Mouse (Mus musculus) intestine, embryonic 14.5 days (tissue): ENCODE results near the gene Tmed1. TPM values are rescaled to one million over a fixed set of nuclear protein-coding genes. Genes with fewer than 3 reads are reported as not detected.
"Not testable (repeated sequence)": the region's sequence is repeated elsewhere in the genome, so short reads cannot be mapped to it uniquely, and the experiment has no call there.

Source experiments
- ATAC-seq: fragments of 200-750 bp; cut with Nextera tagmentation; replicated peaks from 2 replicates; pipeline ENCODE4 v1.8.0; 2017; ENCODE audit warnings: low read depth, moderate number of reproducible peaks, moderate TSS enrichment, moderate library complexity; ENCODE audit not compliant: low FRiP score, low TSS enrichment
- DNase-seq: peaks from one replicate; pipeline ENCODE4 v3.0.0-alpha.2; 2018; ENCODE audit warnings: low spot score
- H3K27ac ChIP-seq: fragments of 300-500 bp; sonication (generic); 2 replicates; pipeline ENCODE4 v1.5.1; 2014; ENCODE audit warnings: low read depth, mild to moderate bottlenecking, control low read depth
- H3K27me3 ChIP-seq: fragments of 300-500 bp; sonication (generic); replicated peaks from 2 replicates; pipeline ENCODE4 v1.6.1; 2014; ENCODE audit warnings: low read length, control low read depth; ENCODE audit not compliant: control insufficient read depth, insufficient read depth
- H3K36me3 ChIP-seq: fragments of 300-500 bp; sonication (generic); 2 replicates; pipeline ENCODE4 v1.6.1; 2014; ENCODE audit warnings: low read length, control low read depth; ENCODE audit not compliant: control insufficient read depth, insufficient read depth
- H3K4me1 ChIP-seq: fragments of 300-500 bp; sonication (generic); replicated peaks from 2 replicates; pipeline ENCODE4 v1.6.1; 2014; ENCODE audit warnings: low read length, control low read depth, mixed read lengths; ENCODE audit not compliant: control insufficient read depth, insufficient read depth
- H3K4me2 ChIP-seq: fragments of 300-500 bp; sonication (generic); 2 replicates; pipeline ENCODE4 v1.6.1; 2014; ENCODE audit warnings: low read length
- H3K4me3 ChIP-seq: fragments of 300-500 bp; sonication (generic); 2 replicates; pipeline ENCODE4 v1.5.1; 2014; ENCODE audit warnings: low read depth, low read length, control low read depth, mixed read lengths
- H3K9ac ChIP-seq: fragments of 300-500 bp; sonication (generic); 2 replicates; pipeline ENCODE4 v1.6.1; 2014; ENCODE audit warnings: mild to moderate bottlenecking, low read length
- H3K9me3 ChIP-seq: fragments of 300-500 bp; sonication (generic); 2 replicates; pipeline ENCODE4 v1.6.1; 2016; ENCODE audit warnings: low read length, control low read depth; ENCODE audit not compliant: control insufficient read depth
- WGBS: fragments of 180-500 bp; shearing (Covaris S2); extraction: QIAGEN DNeasy Blood & Tissue Kit; methylation state at CpG from one replicate; pipeline ENCODE4 v1.1.7; 2014; 5-methylcytosine and 5-hydroxymethylcytosine counted together
- polyA plus RNA-seq: library from polyadenylated mRNA; unstranded; fragments of >200 nt; fragmentation: Nextera tagmentation; extraction: Ambion mirVana; gene quantifications from 2 replicates; pipeline ENCODE4 v1.2.1, GENCODE M21; 2014

Tmed1 gene
- polyA plus RNA-seq, 1 experiment from 2014 or later, result 88.4 TPM

- H3K4me1 ChIP-seq, result no peaks in the 10 kb centered on the region
- DNase-seq, result no peak
- H3K4me3 ChIP-seq, result no peak overlapping the region
- H3K4me2 ChIP-seq, result no peak overlapping the region
- WGBS, result 80% methylated on average over 19 of the region's 19 CpGs
- no peak overlapping the region for H3K9ac ChIP-seq
- no peaks in the 10 kb centered on the region for H3K9me3 ChIP-seq
- peaks cover 32% of the 10 kb centered on the region for H3K36me3 ChIP-seq
- H3K27ac ChIP-seq, result no peak overlapping the region
- H3K27me3 ChIP-seq, result no peaks in the 10 kb centered on the region
- no peak for ATAC-seq
Observed at GRCm38 (mm10) chr9:21496308-21497049, 13.6 kb downstream of the Tmed1 start.

GRCm38 (mm10) chr9:21494726-21495125 is 15.3 kb downstream of the Tmed1 start:
- 81% methylated on average over 9 of the region's 9 CpGs for WGBS

GRCm38 (mm10) chr9:21493907-21494306 is 16.1 kb downstream of the Tmed1 start:
- Histone ChIP-seq H3K27me3 (no peaks in the 10 kb centered on the region), H3K36me3 (peaks cover 22% of the 10 kb centered on the region), H3K27ac (no peak overlapping the region), H3K4me3 (no peak overlapping the region), H3K9me3 (no peaks in the 10 kb centered on the region), H3K4me1 (no peaks in the 10 kb centered on the region), H3K9ac (no peak overlapping the region), H3K4me2 (no peak overlapping the region)
- WGBS, result 65% methylated on average over 2 of the region's 2 CpGs
- DNase-seq (no peak), ATAC-seq (no peak)

More at GRCm38 (mm10) chr9:21494726-21495125, 15.3 kb downstream of the Tmed1 start:
- Histone ChIP-seq H3K27ac (no peak overlapping the region), H3K9me3 (no peaks in the 10 kb centered on the region), H3K27me3 (no peaks in the 10 kb centered on the region), H3K4me2 (no peak overlapping the region), H3K36me3 (peaks cover 28% of the 10 kb centered on the region), H3K4me1 (no peaks in the 10 kb centered on the region), H3K4me3 (no peak overlapping the region), H3K9ac (no peak overlapping the region)
- ATAC-seq, result no peak
- DNase-seq, result no peak

GRCm38 (mm10) chr9:21490696-21491095 is 19.4 kb downstream of the Tmed1 start:
- DNase-seq, result no peak
- Histone ChIP-seq H3K9ac (no peak overlapping the region), H3K4me3 (no peak overlapping the region), H3K36me3 (peaks cover 35% of the 10 kb centered on the region), H3K27me3 (no peaks in the 10 kb centered on the region), H3K4me2 (no peak overlapping the region), H3K27ac (no peak overlapping the region), H3K9me3 (no peaks in the 10 kb centered on the region), H3K4me1 (no peaks in the 10 kb centered on the region)
- WGBS, result 91% methylated on average over 9 of the region's 9 CpGs
- no peak for ATAC-seq

GRCm38 (mm10) chr9:21488246-21488645 is 21.8 kb downstream of the Tmed1 start:
- WGBS, result 96% methylated on average over 1 of the region's 2 CpGs
- not testable (repeated sequence) for DNase-seq, H3K9me3 ChIP-seq, H3K4me1 ChIP-seq, H3K4me2 ChIP-seq, ATAC-seq, H3K4me3 ChIP-seq, H3K9ac ChIP-seq, H3K27ac ChIP-seq, H3K27me3 ChIP-seq
- H3K36me3 ChIP-seq, result peaks cover 45% of the 10 kb centered on the region

GRCm38 (mm10) chr9:21484065-21484464 is 26.0 kb downstream of the Tmed1 start:
- no peak for ATAC-seq
- Histone ChIP-seq H3K4me1 (no peaks in the 10 kb centered on the region), H3K9ac (no peak overlapping the region), H3K27ac (no peak overlapping the region), H3K9me3 (no peaks in the 10 kb centered on the region), H3K27me3 (no peaks in the 10 kb centered on the region), H3K4me3 (no peak overlapping the region), H3K36me3 (peaks cover 62% of the 10 kb centered on the region), H3K4me2 (no peak overlapping the region)
- 95% methylated on average over 4 of the region's 4 CpGs for WGBS
- no peak for DNase-seq

- WGBS, result 98% methylated on average over 6 of the region's 6 CpGs
- H3K9ac ChIP-seq, result no peak overlapping the region
- no peaks in the 10 kb centered on the region for H3K27me3 ChIP-seq
- H3K4me1 ChIP-seq, result no peaks in the 10 kb centered on the region
- H3K27ac ChIP-seq, result no peak overlapping the region
- no peak overlapping the region for H3K4me2 ChIP-seq
- H3K4me3 ChIP-seq, result no peak overlapping the region
- no peak for DNase-seq
- ATAC-seq, result no peak
- H3K36me3 ChIP-seq, result peaks cover 76% of the 10 kb centered on the region
- peaks cover 4% of the 10 kb centered on the region; the same call in 1 of the 2 replicates for H3K9me3 ChIP-seq
Observed at GRCm38 (mm10) chr9:21477707-21478106, 32.3 kb downstream of the Tmed1 start.

GRCm38 (mm10) chr9:21472913-21473312 is 37.1 kb downstream of the Tmed1 start:
- H3K4me2 ChIP-seq, result no peak overlapping the region
- H3K4me1 ChIP-seq, result no peaks in the 10 kb centered on the region
- H3K36me3 ChIP-seq, result peaks cover 76% of the 10 kb centered on the region
- ATAC-seq, result no peak
- H3K9ac ChIP-seq, result no peak overlapping the region
- H3K27me3 ChIP-seq, result no peaks in the 10 kb centered on the region
- H3K9me3 ChIP-seq, result peaks cover 4% of the 10 kb centered on the region; the same call in 1 of the 2 replicates
- H3K27ac ChIP-seq, result no peak overlapping the region
- H3K4me3 ChIP-seq, result no peak overlapping the region
- DNase-seq, result no peak
- WGBS, result 82% methylated on average over 4 of the region's 4 CpGs
